Mouse (Mus musculus): ENCODE data around the gene Mmp25. TPM values are rescaled to one million over a fixed set of nuclear protein-coding genes. Genes with fewer than 3 reads are reported as not detected.

Mmp25 gene
- polyA plus RNA-seq, 1 experiment from 2014 or later, result 0.20 TPM

DNA sequence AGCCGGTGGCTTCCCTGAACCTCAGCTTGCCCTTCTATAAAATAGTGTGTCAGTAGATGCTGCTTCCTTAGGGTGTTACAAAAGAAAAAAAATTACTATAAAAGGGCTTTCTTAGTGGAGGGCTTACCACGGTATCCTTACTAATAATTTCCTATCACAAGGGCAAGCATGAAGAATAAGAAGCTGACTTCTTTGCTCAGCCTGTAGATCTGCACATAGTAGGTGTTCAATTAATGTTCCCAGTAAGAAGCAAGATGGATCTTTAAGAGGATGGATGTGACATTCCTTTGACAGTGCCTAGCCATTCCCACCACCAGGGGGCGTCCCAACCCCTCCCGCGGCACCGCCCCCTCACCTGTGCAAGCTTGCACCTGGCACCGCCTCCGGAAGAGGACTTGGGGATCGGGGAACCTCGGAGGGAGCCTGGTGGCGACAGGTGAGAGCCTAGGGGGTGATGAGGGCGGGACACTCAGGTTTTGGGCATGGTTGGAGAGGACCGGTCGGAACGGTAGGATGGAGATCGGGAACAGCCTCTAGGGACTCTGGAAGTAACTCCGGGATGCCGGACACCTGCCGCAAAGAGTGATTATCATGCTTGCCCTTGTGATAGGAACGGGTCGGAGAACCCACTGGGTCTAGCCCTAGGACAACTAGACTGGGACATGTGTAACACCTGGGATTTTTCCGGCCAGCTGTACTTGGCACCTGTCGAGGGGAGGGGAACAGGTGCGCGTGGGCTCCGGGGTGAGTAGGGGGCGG, 15.2 kb upstream of the Mmp25 start, which contains the start of gene Bicdl2:
Gene Bicdl2, plus strand, starts transcription at position 390 of the 759 bp plus-strand sequence.
- no peak within 1 kb of the TSS for H3K27ac ChIP-seq
- no peak for ATAC-seq

DNA sequence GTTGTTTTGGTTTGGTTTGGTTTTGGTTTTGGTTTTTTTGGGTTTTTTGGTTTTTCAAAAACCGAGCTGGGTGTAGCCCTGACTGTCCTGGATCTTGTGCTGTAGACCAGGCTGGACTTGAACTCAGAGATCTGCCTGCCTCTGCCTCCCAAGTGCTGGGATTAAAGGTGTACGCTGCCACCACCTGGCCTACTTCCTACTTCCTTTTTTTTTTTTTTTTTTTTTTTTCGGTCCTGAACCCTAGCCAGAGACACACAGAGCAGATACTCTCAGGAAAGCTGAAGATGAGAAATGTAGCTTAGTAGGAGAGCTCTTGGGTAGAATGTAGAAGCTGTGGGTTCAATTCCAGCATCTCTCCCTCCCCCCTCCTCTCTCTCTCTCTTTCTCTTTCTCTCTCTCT, 13.4 kb upstream of the Mmp25 start:
- no peaks in the 10 kb centered on the region for H3K36me3 ChIP-seq
- WGBS (ENCODE audit: insufficient replicate concordance), result 56% methylated on average over 3 of the region's 3 CpGs
- H3K27me3 ChIP-seq (replicated peaks), result peaks cover 65% of the 10 kb centered on the region
- no peak overlapping the region for H3K27ac ChIP-seq
- H3K9me3 ChIP-seq (replicated peaks), result no peaks in the 10 kb centered on the region
- no peak overlapping the region for H3K4me3 ChIP-seq
- no peak for ATAC-seq
- no peak overlapping the region for H3K9ac ChIP-seq
- no peaks in the 10 kb centered on the region for H3K4me1 ChIP-seq
- no peak overlapping the region for H3K4me2 ChIP-seq

More for the DNA sequence above, 15.2 kb upstream of the Mmp25 start, which contains the start of gene Bicdl2:
- WGBS (ENCODE audit: insufficient replicate concordance), result 9% methylated on average over 27 of the region's 27 CpGs
- Histone ChIP-seq H3K9me3 (replicated peaks) (no peaks in the 10 kb centered on the region), H3K4me3 (peak within 1 kb of the TSS; percentile 3; the same call in 1 of the 2 replicates), H3K4me1 (no peaks in the 10 kb centered on the region), H3K36me3 (no peaks in the 10 kb centered on the region), H3K9ac (no peak within 1 kb of the TSS), H3K27me3 (replicated peaks) (peaks cover 65% of the 10 kb centered on the region), H3K4me2 (peak within 1 kb of the TSS; percentile 15; the same call in 1 of the 2 replicates)

DNA sequence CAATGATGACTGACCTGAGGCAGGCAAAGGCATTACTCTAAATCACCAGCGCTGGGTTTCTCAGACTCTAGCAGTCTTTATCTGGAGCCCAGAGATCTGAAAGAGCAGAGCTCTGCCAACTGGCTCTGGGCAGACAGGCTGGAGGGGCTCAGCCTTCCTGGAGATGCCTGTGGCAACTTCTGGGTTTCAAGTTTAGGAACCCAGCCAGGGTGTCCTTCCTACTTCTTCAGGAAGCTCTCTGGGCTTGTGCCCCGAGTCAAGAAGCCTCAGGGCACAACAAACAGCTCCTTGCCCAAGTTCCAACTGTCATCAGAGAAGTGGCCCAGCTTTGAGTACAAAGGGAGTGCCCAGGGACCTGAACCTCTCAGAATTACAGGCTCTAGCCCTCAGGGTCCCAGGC, 9.3 kb upstream of the Mmp25 start:
- Histone ChIP-seq H3K27ac (no peak overlapping the region), H3K4me2 (no peak overlapping the region)
- 33% methylated on average over 2 of the region's 2 CpGs for WGBS (ENCODE audit: insufficient replicate concordance)

DNA sequence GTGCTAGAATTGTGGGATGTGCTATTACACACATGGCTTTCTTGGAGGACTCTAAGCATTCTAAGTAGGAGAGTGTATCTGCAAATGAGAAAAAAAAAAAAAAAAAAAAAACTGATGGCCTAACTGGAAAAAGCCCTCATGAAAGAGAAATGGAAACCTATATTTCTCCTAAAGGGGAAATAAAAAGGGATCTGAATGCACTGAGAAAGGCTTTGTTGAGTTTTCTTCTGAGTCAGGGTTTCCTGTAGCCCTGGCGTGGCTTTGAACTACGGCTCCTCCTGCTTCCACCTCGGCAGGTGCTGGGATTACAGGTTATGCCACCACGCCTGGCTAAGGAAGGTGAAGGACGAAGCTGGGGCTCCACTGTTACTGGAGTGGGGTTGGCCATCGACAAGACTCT, 8.9 kb upstream of the Mmp25 start:
- 37% methylated on average over 6 of the region's 6 CpGs for WGBS (ENCODE audit: insufficient replicate concordance)
- Histone ChIP-seq H3K36me3 (no peaks in the 10 kb centered on the region), H3K4me1 (no peaks in the 10 kb centered on the region), H3K9me3 (replicated peaks) (no peaks in the 10 kb centered on the region), H3K4me3 (no peak overlapping the region), H3K4me2 (no peak overlapping the region), H3K27ac (no peak overlapping the region), H3K9ac (no peak overlapping the region), H3K27me3 (replicated peaks) (peaks cover 29% of the 10 kb centered on the region; the same call in 1 of the 2 replicates)
- ATAC-seq, result no peak

More for the DNA sequence above, 9.3 kb upstream of the Mmp25 start:
- peaks cover 32% of the 10 kb centered on the region for H3K27me3 ChIP-seq (replicated peaks)
- H3K4me1 ChIP-seq, result no peaks in the 10 kb centered on the region
- H3K36me3 ChIP-seq, result no peaks in the 10 kb centered on the region
- no peak for ATAC-seq
- H3K4me3 ChIP-seq, result no peak overlapping the region
- H3K9ac ChIP-seq, result no peak overlapping the region
- no peaks in the 10 kb centered on the region for H3K9me3 ChIP-seq (replicated peaks)

DNA sequence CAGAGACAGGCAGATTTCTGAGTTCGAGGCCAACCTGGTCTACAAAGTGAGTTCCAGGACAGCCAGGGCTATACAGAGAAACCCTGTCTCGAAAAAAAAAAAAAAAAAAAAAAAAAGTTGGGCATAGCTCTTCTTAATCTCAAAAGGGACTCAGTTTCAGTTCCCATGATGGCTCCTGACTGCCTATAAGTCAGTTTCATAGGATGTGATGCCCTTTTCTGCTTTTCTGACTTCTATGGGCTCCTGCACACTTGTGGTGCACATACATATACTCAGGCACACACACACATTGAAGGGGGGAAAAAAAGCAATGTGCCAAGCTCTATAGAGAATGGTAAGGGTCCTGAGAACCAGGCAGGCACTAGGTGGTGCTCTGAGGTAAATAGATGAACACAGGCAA, 8.2 kb upstream of the Mmp25 start:
- H3K36me3 ChIP-seq, result no peaks in the 10 kb centered on the region
- H3K4me1 ChIP-seq, result no peaks in the 10 kb centered on the region
- peaks cover 24% of the 10 kb centered on the region; the same call in 1 of the 2 replicates for H3K27me3 ChIP-seq (replicated peaks)
- 32% methylated on average over 2 of the region's 2 CpGs for WGBS (ENCODE audit: insufficient replicate concordance)
- H3K4me3 ChIP-seq, result no peak overlapping the region
- ATAC-seq, result no peak
- H3K27ac ChIP-seq, result no peak overlapping the region
- no peak overlapping the region for H3K4me2 ChIP-seq
- H3K9ac ChIP-seq, result no peak overlapping the region
- H3K9me3 ChIP-seq (replicated peaks), result no peaks in the 10 kb centered on the region

DNA sequence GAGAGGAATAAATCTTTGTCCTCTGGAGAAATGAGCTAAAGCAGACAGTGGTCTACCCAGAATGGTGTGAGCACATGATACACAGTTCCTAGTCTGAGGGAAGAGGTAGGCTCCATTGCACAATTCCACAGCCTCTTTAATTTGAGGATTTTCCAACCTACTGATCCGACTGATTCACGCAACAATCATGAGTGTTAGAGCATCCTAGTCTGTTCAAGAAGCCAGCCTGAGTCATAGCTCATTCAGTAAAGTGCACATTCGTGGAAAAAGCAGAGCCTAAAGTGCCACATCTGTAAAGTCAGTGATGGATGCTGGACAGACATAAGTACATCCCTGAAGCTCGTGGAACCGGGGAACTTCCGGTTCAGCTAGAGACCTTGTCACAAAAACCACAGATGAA, 6.3 kb upstream of the Mmp25 start:
- ATAC-seq, result no peak
- H3K9me3 ChIP-seq (replicated peaks), result no peaks in the 10 kb centered on the region
- H3K4me1 ChIP-seq, result no peaks in the 10 kb centered on the region
- no peak overlapping the region for H3K9ac ChIP-seq
- WGBS (ENCODE audit: insufficient replicate concordance), result 63% methylated on average over 6 of the region's 6 CpGs
- H3K27me3 ChIP-seq (replicated peaks), result peaks cover 26% of the 10 kb centered on the region
- H3K27ac ChIP-seq, result no peak overlapping the region
- no peak overlapping the region for H3K4me3 ChIP-seq
- no peak overlapping the region for H3K4me2 ChIP-seq
- H3K36me3 ChIP-seq, result no peaks in the 10 kb centered on the region

DNA sequence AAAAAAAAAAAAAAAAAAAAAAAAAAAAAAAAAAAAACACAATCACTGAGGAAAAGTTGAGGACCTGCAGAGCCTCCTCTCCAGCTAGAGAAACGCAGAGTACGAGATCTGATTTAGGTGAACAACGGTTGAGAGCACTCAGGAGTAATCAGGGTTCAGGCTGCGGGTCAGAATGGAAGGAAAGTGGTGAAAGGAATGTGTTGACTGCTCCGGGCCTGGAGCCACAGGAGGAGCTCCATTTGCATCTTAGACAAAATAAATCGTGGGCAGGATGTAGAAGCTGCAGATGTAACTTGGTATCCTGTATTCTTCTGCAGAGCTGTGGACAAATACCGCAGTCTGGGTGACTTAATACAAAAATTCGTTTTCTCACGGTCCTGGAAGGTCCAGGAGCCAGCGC, 817 bp upstream of the Mmp25 start:
- Histone ChIP-seq H3K4me3 (no peak overlapping the region), H3K4me1 (no peaks in the 10 kb centered on the region), H3K9me3 (replicated peaks) (no peaks in the 10 kb centered on the region), H3K36me3 (no peaks in the 10 kb centered on the region), H3K27ac (no peak overlapping the region), H3K9ac (no peak overlapping the region), H3K4me2 (no peak overlapping the region), H3K27me3 (replicated peaks) (peaks cover 57% of the 10 kb centered on the region)
- WGBS (ENCODE audit: insufficient replicate concordance), result 42% methylated on average over 10 of the region's 10 CpGs
- ATAC-seq, result no peak

DNA sequence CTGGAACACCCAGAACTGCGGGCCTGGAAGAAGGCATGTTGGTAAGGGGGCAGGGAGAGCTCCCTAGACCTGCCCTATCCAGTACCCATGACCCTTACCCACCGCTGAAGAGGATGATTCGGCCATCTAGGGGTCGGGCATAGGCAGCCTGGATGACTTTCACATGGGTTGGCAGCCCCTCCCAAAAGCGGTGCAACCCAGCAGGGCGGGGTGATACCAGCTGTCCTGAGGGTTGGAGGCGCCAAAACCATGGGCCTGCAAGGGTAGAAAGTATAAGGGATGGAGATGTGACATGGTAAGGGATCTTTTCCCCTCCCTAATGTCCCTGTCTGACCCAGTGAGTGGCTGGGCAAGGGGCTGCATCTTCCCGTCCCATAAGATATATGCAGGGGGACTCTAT, 13.8 kb downstream of the Mmp25 start:
- Histone ChIP-seq H3K9me3 (replicated peaks) (no peaks in the 10 kb centered on the region), H3K36me3 (no peaks in the 10 kb centered on the region), H3K9ac (no peak overlapping the region), H3K27me3 (replicated peaks) (peaks cover 51% of the 10 kb centered on the region), H3K4me3 (no peak overlapping the region), H3K4me2 (no peak overlapping the region), H3K27ac (no peak overlapping the region), H3K4me1 (no peaks in the 10 kb centered on the region)
- no peak for ATAC-seq
- WGBS (ENCODE audit: insufficient replicate concordance), result 54% methylated on average over 8 of the region's 8 CpGs

DNA sequence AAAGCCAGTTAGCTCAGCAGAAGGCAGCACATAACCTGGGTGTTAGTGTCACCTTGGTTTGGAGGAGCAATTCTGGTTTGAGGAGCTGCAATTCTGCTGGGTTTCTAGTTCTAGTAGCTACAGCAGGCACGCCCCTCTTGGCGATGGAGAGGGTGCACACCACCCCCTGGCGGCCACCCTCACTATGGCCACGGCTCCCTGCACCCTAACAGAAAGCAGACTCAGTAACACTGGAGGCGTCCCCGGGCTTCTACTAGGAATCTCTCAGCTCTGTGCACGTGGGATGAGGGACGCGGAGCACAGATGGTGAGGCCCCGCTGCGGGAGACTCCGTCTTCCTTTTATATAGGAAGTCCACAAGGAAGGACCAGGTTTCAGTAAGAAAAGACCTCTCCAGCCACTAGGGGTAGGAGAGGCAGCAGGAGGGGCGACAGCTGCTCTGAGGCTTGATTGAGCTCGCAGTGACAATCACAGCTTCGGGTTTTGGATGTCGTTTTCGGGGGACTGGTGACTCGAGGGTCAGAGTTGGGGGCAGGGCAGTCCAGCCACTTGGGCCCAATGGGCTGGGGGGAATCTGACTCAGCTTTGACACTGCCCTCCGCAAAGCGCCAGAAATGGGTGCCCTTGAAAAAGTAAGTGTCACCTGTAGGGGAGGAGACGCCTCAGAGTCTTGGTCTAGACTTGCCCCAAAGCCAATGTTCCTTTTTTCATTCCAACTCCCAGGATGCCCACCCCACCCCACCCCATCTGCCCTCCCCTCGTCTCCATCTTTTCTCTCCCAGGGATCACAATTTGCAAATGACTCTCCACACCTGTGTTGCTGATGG, 14.7 kb downstream of the Mmp25 start:
- ATAC-seq, result peak; percentile 64; the same call in 1 of the 2 replicates
- H3K4me2 ChIP-seq, result peak overlapping the region; percentile 46
- peaks cover 43% of the 10 kb centered on the region for H3K27me3 ChIP-seq (replicated peaks)
- H3K27ac ChIP-seq, result no peak overlapping the region
- H3K9me3 ChIP-seq (replicated peaks), result no peaks in the 10 kb centered on the region
- no peaks in the 10 kb centered on the region for H3K36me3 ChIP-seq
- H3K4me1 ChIP-seq, result no peaks in the 10 kb centered on the region
- no peak overlapping the region for H3K4me3 ChIP-seq
- H3K9ac ChIP-seq, result no peak overlapping the region
- 10% methylated on average over 22 of the region's 22 CpGs for WGBS (ENCODE audit: insufficient replicate concordance)

DNA sequence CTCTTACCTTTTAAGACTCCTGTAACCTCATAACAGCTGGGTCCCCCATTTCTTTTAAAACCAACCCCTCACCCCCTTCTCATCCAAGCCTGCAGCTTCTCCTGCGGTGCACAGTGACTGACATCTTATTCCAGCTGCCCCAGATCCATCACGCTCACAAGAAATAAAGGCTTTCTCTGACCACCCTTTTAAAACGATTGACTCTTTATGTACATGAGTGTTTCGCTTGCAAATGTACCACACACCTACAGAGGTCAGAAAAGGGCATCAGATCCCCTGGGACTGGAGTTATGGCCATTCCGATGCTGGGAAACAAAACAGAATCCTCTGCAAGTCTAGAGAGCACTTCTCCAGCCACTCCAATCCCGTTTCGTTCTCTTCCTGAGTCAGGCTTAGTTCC, 17.3 kb downstream of the Mmp25 start:
- no peak for ATAC-seq
- no peak overlapping the region for H3K4me3 ChIP-seq
- H3K4me1 ChIP-seq, result no peaks in the 10 kb centered on the region
- no peak overlapping the region for H3K4me2 ChIP-seq
- no peaks in the 10 kb centered on the region for H3K9me3 ChIP-seq (replicated peaks)
- WGBS (ENCODE audit: insufficient replicate concordance), result 34% methylated on average over 7 of the region's 7 CpGs
- H3K36me3 ChIP-seq, result no peaks in the 10 kb centered on the region
- no peak overlapping the region for H3K9ac ChIP-seq
- peaks cover 30% of the 10 kb centered on the region for H3K27me3 ChIP-seq (replicated peaks)
- no peak overlapping the region for H3K27ac ChIP-seq

DNA sequence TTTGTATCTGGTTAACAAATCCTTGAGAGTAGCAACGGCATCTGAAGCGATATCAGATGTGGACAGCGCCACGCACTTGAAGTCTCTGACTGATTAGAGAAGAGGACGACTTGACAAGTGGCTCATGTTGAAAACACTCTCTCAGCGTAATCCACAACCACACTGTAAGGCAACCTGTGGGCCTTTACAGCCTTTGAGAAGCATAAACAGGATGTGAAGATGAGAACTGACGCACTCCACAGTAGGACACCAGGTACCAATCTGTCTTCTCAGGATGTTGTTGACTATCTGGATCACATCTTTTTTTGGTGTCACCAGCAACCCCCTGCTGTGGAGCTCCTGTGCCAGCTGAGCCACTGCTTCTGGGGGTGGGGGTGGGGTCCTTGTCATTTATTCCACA, 24.7 kb downstream of the Mmp25 start:
- H3K27ac ChIP-seq, result no peak overlapping the region
- no peak overlapping the region for H3K4me3 ChIP-seq
- H3K27me3 ChIP-seq (replicated peaks), result peaks cover 33% of the 10 kb centered on the region
- H3K4me2 ChIP-seq, result no peak overlapping the region
- 47% methylated on average over 7 of the region's 7 CpGs for WGBS (ENCODE audit: insufficient replicate concordance)
- no peak for ATAC-seq
- H3K9me3 ChIP-seq (replicated peaks), result no peaks in the 10 kb centered on the region
- no peak overlapping the region for H3K9ac ChIP-seq
- no peaks in the 10 kb centered on the region for H3K4me1 ChIP-seq
- H3K36me3 ChIP-seq, result no peaks in the 10 kb centered on the region

DNA sequence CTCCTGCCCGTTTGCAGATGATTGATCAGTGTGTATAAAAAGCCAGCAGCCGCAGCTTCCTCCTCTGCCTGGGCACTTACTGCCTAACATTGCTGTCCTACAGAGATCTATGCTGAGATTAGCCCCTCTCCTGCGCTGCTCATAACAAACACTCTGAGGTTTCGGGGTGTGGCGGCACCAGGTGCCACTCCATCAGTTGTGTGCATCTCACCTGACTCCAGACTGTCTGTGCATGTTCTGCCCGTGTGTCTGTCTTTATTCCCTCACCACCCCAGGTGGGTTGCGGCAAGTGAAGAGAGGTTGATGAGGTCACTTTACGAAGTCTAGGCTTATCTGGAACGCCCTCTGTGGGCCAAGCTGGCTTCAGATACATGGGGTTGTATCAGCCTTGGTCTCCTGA, 28.0 kb downstream of the Mmp25 start:
- Histone ChIP-seq H3K9ac (no peak overlapping the region), H3K27me3 (replicated peaks) (peaks cover 31% of the 10 kb centered on the region), H3K4me1 (no peaks in the 10 kb centered on the region), H3K9me3 (replicated peaks) (no peaks in the 10 kb centered on the region), H3K27ac (no peak overlapping the region), H3K4me3 (no peak overlapping the region), H3K36me3 (no peaks in the 10 kb centered on the region), H3K4me2 (no peak overlapping the region)
- WGBS (ENCODE audit: insufficient replicate concordance), result 28% methylated on average over 9 of the region's 9 CpGs
- ATAC-seq, result no peak
